Comparison of ENCODE assay signal across 21 mouse cellular contexts in genomic region chrX:7672739-7673138, GRCm38 (mm10). TPM values are rescaled to one million over a fixed set of nuclear protein-coding genes. Genes with fewer than 3 reads are reported as not detected.
DNase-seq lines count a peak whose midpoint lies in the region; ATAC-seq and TF ChIP-seq lines count a peak whose summit lies in the region.
"Had no signal": no experiment of that assay in that cellular context is flagged by ENCODE, and none has a peak within 500 bp of the region (broad histone marks: within the 10 kb centered on the region; RNA-seq: fewer than 3 reads in every experiment).

No protein-coding gene starts in this region.

- no peak for TF ChIP-seq CTCF in gastrocnemius, adult 2 months (IDR thresholded peaks at IDR 0.05)
- TF ChIP-seq CTCF in lung, embryonic 14.5 days (IDR thresholded peaks at IDR 0.05; ENCODE audit: low read depth): no peak
- no peak for TF ChIP-seq CTCF in lung, postnatal 0 days (IDR thresholded peaks at IDR 0.05)
- no peak for TF ChIP-seq CTCF in CH12.LX (conservative IDR thresholded peaks at IDR 0.05 in 1 of 2, IDR thresholded peaks at IDR 0.05 in 1 of 2; ENCODE audit: low read depth in 2 of 2, low read length in 2 of 2)

- no peaks in the 10 kb centered on the region for H3K27me3 ChIP-seq in lung, embryonic 14.5 days (ENCODE audit: insufficient read depth, low read length)
- no peaks in the 10 kb centered on the region for H3K27me3 ChIP-seq in lung, postnatal 0 days (replicated peaks; ENCODE audit: insufficient read depth, low read length)
- no peaks in the 10 kb centered on the region for H3K27me3 ChIP-seq in CH12.LX (replicated peaks)
- H3K27me3 ChIP-seq: forebrain, embryonic 12.5 days; neural tube, embryonic 13.5 days had no signal

- ATAC-seq in lung, embryonic 14.5 days (ENCODE audit: insufficient read depth): no peak
- no peak for ATAC-seq in lung, postnatal 0 days
- ATAC-seq: intestine, embryonic 16.5 days had no signal

- no peaks in the 10 kb centered on the region for H3K36me3 ChIP-seq in lung, embryonic 14.5 days (ENCODE audit: insufficient read depth)
- no peaks in the 10 kb centered on the region for H3K36me3 ChIP-seq in lung, postnatal 0 days (ENCODE audit: insufficient read depth, low read length)
- H3K36me3 ChIP-seq in CH12.LX (replicated peaks in 1 of 2; ENCODE audit: control insufficient read depth in 1 of 2, insufficient read depth in 1 of 2, low read length in 1 of 2): peaks cover 7 to 9% of the 10 kb centered on the region in 2 experiments
- H3K36me3 ChIP-seq: forebrain, embryonic 12.5 days; liver, embryonic 15.5 days; midbrain, embryonic 12.5 days; neural tube, embryonic 13.5 days had no signal

- peak overlapping the region; percentile 88 for H3K27ac ChIP-seq in gastrocnemius, adult 2 months
- no peak overlapping the region for H3K27ac ChIP-seq in lung, embryonic 14.5 days (ENCODE audit: low read depth)
- no peak overlapping the region for H3K27ac ChIP-seq in lung, postnatal 0 days (ENCODE audit: low read length)
- H3K27ac ChIP-seq in CH12.LX (ENCODE audit: insufficient read depth, low read depth): peak overlapping the region; percentile 95
- H3K27ac ChIP-seq: forebrain, embryonic 12.5 days; heart, adult 2 months; hindbrain, embryonic 14.5 days; layer of hippocampus, adult 2 months; liver, embryonic 15.5 days; midbrain, embryonic 12.5 days; neural tube, embryonic 13.5 days had no signal

- no peak overlapping the region for H3K4me3 ChIP-seq in gastrocnemius, adult 2 months
- no peak overlapping the region for H3K4me3 ChIP-seq in lung, embryonic 14.5 days (ENCODE audit: low read depth, low read length)
- no peak overlapping the region for H3K4me3 ChIP-seq in lung, postnatal 0 days (ENCODE audit: low read depth, low read length)
- peak overlapping the region in 2 of 3 experiments; percentile 10 to 72 for H3K4me3 ChIP-seq in CH12.LX (replicated peaks in 1 of 3; ENCODE audit: low read depth in 2 of 3, low read length in 2 of 3, poor library complexity in 1 of 3)
- H3K4me3 ChIP-seq: forebrain, embryonic 12.5 days; heart, adult 2 months; layer of hippocampus, adult 2 months; liver, embryonic 15.5 days; midbrain, embryonic 12.5 days; neural tube, embryonic 13.5 days had no signal

- H3K4me1 ChIP-seq in lung, embryonic 14.5 days (ENCODE audit: insufficient read depth): no peaks in the 10 kb centered on the region
- H3K4me1 ChIP-seq in lung, postnatal 0 days (ENCODE audit: insufficient read depth, low read depth, low read length): no peaks in the 10 kb centered on the region
- peaks cover 8 to 19% of the 10 kb centered on the region in 2 experiments; a peak in 3 of 4 replicates for H3K4me1 ChIP-seq in CH12.LX (ENCODE audit: control insufficient read depth in 1 of 2, insufficient read depth in 2 of 2)
- H3K4me1 ChIP-seq: forebrain, embryonic 12.5 days; midbrain, embryonic 12.5 days had no signal

- peaks cover 15% of the 10 kb centered on the region for H3K79me2 ChIP-seq in CH12.LX (replicated peaks; ENCODE audit: control insufficient read depth, extremely low read depth, insufficient read depth, poor library complexity, severe bottlenecking)

- no peak for TF ChIP-seq RAD21 in CH12.LX (IDR thresholded peaks at IDR 0.05; ENCODE audit: low read depth, low read length)

- peak; percentile 41; the same call in 1 of the 2 replicates for TF ChIP-seq POLR2A in CH12.LX (IDR thresholded peaks at IDR 0.05; ENCODE audit: low read depth, low read length)

- dilution Hi-C loops in CH12.LX (cut with MboI; ENCODE audit: extremely low pct_ligation_motif_present, extremely low pct_unique_long_range_greater_than_20kb, low sequenced_read_pairs): no loop called here

- H3K9ac ChIP-seq in lung, embryonic 14.5 days: no peak overlapping the region
- H3K9ac ChIP-seq in lung, postnatal 0 days (replicated peaks; ENCODE audit: low read depth): no peak overlapping the region
- peak overlapping the region; percentile 89; the same call in 1 of the 2 replicates for H3K9ac ChIP-seq in CH12.LX (ENCODE audit: insufficient read depth, low read depth)
- H3K9ac ChIP-seq: forebrain, embryonic 12.5 days; hindbrain, embryonic 14.5 days; liver, embryonic 15.5 days; midbrain, embryonic 12.5 days; neural tube, embryonic 13.5 days had no signal

- 33% methylated on average over 6 of the region's 6 CpGs for WGBS in lung, embryonic 14.5 days
- WGBS in lung, postnatal 0 days: 37% methylated on average over 6 of the region's 6 CpGs

- peak; percentile 38 for DNase-seq in gastrocnemius, adult 2 months
- no peak for DNase-seq in gastrocnemius, postnatal 36 days
- DNase-seq in lung, embryonic 14.5 days: no peak
- no peak for DNase-seq in lung, postnatal 0 days (ENCODE audit: low spot score)
- DNase-seq in CH12.LX (ENCODE audit: extremely low read depth): peak; percentile 68
- DNase-seq in kidney, postnatal 4 days: peak; percentile 28 to 55
- no peak for DNase-seq in right cerebral cortex, postnatal 14 days
- DNase-seq in cerebellum, postnatal 36 days: no peak
- DNase-seq: cerebellum, adult 8-10 months; gastrocnemius, postnatal 14 days; heart, adult 2 months; heart, postnatal 36 days; thymus, postnatal 25 days had no signal

- 0 out of 2 replicates have a peak overlapping the region, but pooled peaks have one; percentile 57 for H3K4me2 ChIP-seq in lung, embryonic 14.5 days
- no peak overlapping the region for H3K4me2 ChIP-seq in lung, postnatal 0 days (replicated peaks; ENCODE audit: low read depth, low read length)
- H3K4me2 ChIP-seq in CH12.LX (ENCODE audit: insufficient read depth, low read depth, poor library complexity, severe bottlenecking): peak overlapping the region; percentile 95
- H3K4me2 ChIP-seq: hindbrain, embryonic 14.5 days; midbrain, embryonic 12.5 days; neural tube, embryonic 13.5 days had no signal

- no peaks in the 10 kb centered on the region for H3K9me3 ChIP-seq in lung, embryonic 14.5 days (ENCODE audit: low read depth, low read length)
- no peaks in the 10 kb centered on the region for H3K9me3 ChIP-seq in lung, postnatal 0 days (ENCODE audit: low read length)
- H3K9me3 ChIP-seq in CH12.LX (replicated peaks; ENCODE audit: low read length): no peaks in the 10 kb centered on the region
- H3K9me3 ChIP-seq: liver, embryonic 15.5 days; midbrain, embryonic 12.5 days; neural tube, embryonic 13.5 days had no signal

- TF ChIP-seq EP300 in lung, postnatal 0 days (IDR thresholded peaks at IDR 0.05): no peak
- TF ChIP-seq EP300 in CH12.LX (IDR thresholded peaks at IDR 0.05; ENCODE audit: low read length): no peak

- intact Hi-C loops in gastrocnemius, adult 2 months (cut with DNase I): no loop called here
- intact Hi-C loops in gastrocnemius, postnatal 36 days (cut with DNase I): no loop called here

- in situ Hi-C loops in CH12.LX (cut with MboI; ENCODE audit: low pct_ligation_motif_present, low pct_unique_long_range_greater_than_20kb, low sequenced_read_pairs): no loop called here

TF ChIP-seq in CH12.LX, 34 proteins besides CTCF, POLR2A, EP300 and RAD21 (continues in another document):
- TF ChIP-seq JUN (IDR thresholded peaks at IDR 0.05; ENCODE audit: insufficient read depth, low read depth, low read length) (peak; percentile 28; the same call in 1 of the 2 replicates), RCOR1 (conservative IDR thresholded peaks at IDR 0.05; ENCODE audit: low read depth, low read length) (no peak), BHLHE40 (IDR thresholded peaks at IDR 0.05; ENCODE audit: low read depth, low read length) (peak; percentile 36; the same call in 1 of the 2 replicates), TCF12 (IDR thresholded peaks at IDR 0.05; ENCODE audit: low read depth, low read length) (peak; percentile 57; the same call in 1 of the 2 replicates), MAX (IDR thresholded peaks at IDR 0.05; ENCODE audit: low read length) (0 out of 2 replicates have a peak, but pooled peaks have one; percentile 32)

RNA-seq across cellular contexts. Expression of gene Plp2, which starts 1.5 kb away (rescaled TPM):
- 10 to 100 TPM; 23.8 to 42.7 TPM for total RNA-seq in gastrocnemius, adult 2 months (2021)
- 10 to 100 TPM; 28.0 to 43.2 TPM for total RNA-seq in gastrocnemius, postnatal 36 days (2021)
- 185 and 188 TPM in 2 replicates for polyA plus RNA-seq in lung, embryonic 14.5 days (2014; fragmentation: Nextera tagmentation; extraction: Ambion mirVana)
- polyA plus RNA-seq in lung, postnatal 0 days (2015; fragmentation: Nextera tagmentation; extraction: Ambion mirVana): 238 and 242 TPM in 2 replicates
- total RNA-seq in CH12.LX (2012; rRNA removed): 163 and 183 TPM in 2 replicates
- 144 and 173 TPM in 2 replicates for total RNA-seq in CH12.LX (2014; rRNA removed)
- 207 and 247 TPM in 2 replicates for polyA plus RNA-seq in CH12.LX (2012; ENCODE audit: insufficient read length, low read depth)

RNA-seq across cellular contexts. Expression of gene Magix, which starts 8.3 kb away (rescaled TPM):
- total RNA-seq in gastrocnemius, adult 2 months (2021): 10 to 100 TPM; 21.0 to 31.0 TPM
- total RNA-seq in gastrocnemius, postnatal 36 days (2021): 10 to 100 TPM; 18.8 to 20.6 TPM
- 0.12 and 0.13 TPM in 2 replicates for polyA plus RNA-seq in lung, embryonic 14.5 days (2014; fragmentation: Nextera tagmentation; extraction: Ambion mirVana)
- 3.5 and 3.7 TPM in 2 replicates for polyA plus RNA-seq in lung, postnatal 0 days (2015; fragmentation: Nextera tagmentation; extraction: Ambion mirVana)
- total RNA-seq in CH12.LX (2012; rRNA removed) (0.13 TPM in 1 of 2 replicates, not detected in the other), CH12.LX (2014; rRNA removed) (not detected in 2 replicates)
- polyA plus RNA-seq in CH12.LX (2012; ENCODE audit: insufficient read length, low read depth): not detected in 2 replicates
- total RNA-seq: common myeloid progenitor, adult 5-6 weeks had no signal
- polyA plus RNA-seq: hindbrain, embryonic 14.5 days had no signal

RNA-seq across cellular contexts. Expression of gene Prickle3, which starts 15.7 kb away (rescaled TPM):
- 10 to 100 TPM; 23.6 to 26.6 TPM for total RNA-seq in gastrocnemius, adult 2 months (2021)
- 10 to 100 TPM; 23.1 to 24.9 TPM for total RNA-seq in gastrocnemius, postnatal 36 days (2021)
- 8.3 and 8.6 TPM in 2 replicates for polyA plus RNA-seq in lung, embryonic 14.5 days (2014; fragmentation: Nextera tagmentation; extraction: Ambion mirVana)
- 6.5 and 6.9 TPM in 2 replicates for polyA plus RNA-seq in lung, postnatal 0 days (2015; fragmentation: Nextera tagmentation; extraction: Ambion mirVana)
- total RNA-seq in CH12.LX (2012; rRNA removed): 3.9 and 4.5 TPM in 2 replicates
- total RNA-seq in CH12.LX (2014; rRNA removed): 2.2 and 2.3 TPM in 2 replicates
- polyA plus RNA-seq in CH12.LX (2012; ENCODE audit: insufficient read length, low read depth): 12.5 and 13.7 TPM in 2 replicates

RNA-seq across cellular contexts. Expression of gene Gpkow, which starts 24.2 kb away (rescaled TPM):
- 10 to 100 TPM; 12.5 to 15.3 TPM for total RNA-seq in gastrocnemius, adult 2 months (2021)
- 10 to 100 TPM; 11.2 to 12.9 TPM for total RNA-seq in gastrocnemius, postnatal 36 days (2021)
- polyA plus RNA-seq in lung, embryonic 14.5 days (2014; fragmentation: Nextera tagmentation; extraction: Ambion mirVana): 46.6 and 46.9 TPM in 2 replicates
- polyA plus RNA-seq in lung, postnatal 0 days (2015; fragmentation: Nextera tagmentation; extraction: Ambion mirVana): 25.9 and 26.1 TPM in 2 replicates
- 14.6 and 16.8 TPM in 2 replicates for total RNA-seq in CH12.LX (2012; rRNA removed)
- total RNA-seq in CH12.LX (2014; rRNA removed): 6.6 and 9.3 TPM in 2 replicates
- 32.2 and 35.3 TPM in 2 replicates for polyA plus RNA-seq in CH12.LX (2012; ENCODE audit: insufficient read length, low read depth)

RNA-seq across cellular contexts. Expression of gene Syp, which starts 34.5 kb away (rescaled TPM):
- total RNA-seq in gastrocnemius, adult 2 months (2021): 1 to 10 TPM in 1 of 2 experiments, under 1 TPM in 1; 0.56 to 1.2 TPM
- 1 to 10 TPM; 1.1 TPM for total RNA-seq in gastrocnemius, postnatal 36 days (2021)
- polyA plus RNA-seq in lung, embryonic 14.5 days (2014; fragmentation: Nextera tagmentation; extraction: Ambion mirVana): 0.88 and 0.97 TPM in 2 replicates
- polyA plus RNA-seq in lung, postnatal 0 days (2015; fragmentation: Nextera tagmentation; extraction: Ambion mirVana): 1.5 and 1.6 TPM in 2 replicates
- total RNA-seq in CH12.LX (2012; rRNA removed) (0.80 and 1.2 TPM in 2 replicates), CH12.LX (2014; rRNA removed) (0.27 TPM in 2 replicates)
- 0.65 and 0.74 TPM in 2 replicates for polyA plus RNA-seq in CH12.LX (2012; ENCODE audit: insufficient read length, low read depth)
- total RNA-seq: common myeloid progenitor, adult 5-6 weeks had no signal

Comparison
In these comparisons a context has a peak if more than half of its experiments do, and no peak if none do; other contexts are left out.
1. DNase-seq: peak in gastrocnemius, adult 2 months (single experiment), CH12.LX (single experiment) and kidney, postnatal 4 days (2 of 2); none in gastrocnemius, postnatal 36 days (0 of 2), lung, embryonic 14.5 days (single experiment), lung, postnatal 0 days (single experiment), right cerebral cortex, postnatal 14 days (single experiment) and cerebellum, postnatal 36 days (0 of 2).
2. H3K27ac ChIP-seq: peak in gastrocnemius, adult 2 months (single experiment) and CH12.LX (single experiment); none in lung, embryonic 14.5 days (single experiment) and lung, postnatal 0 days (single experiment).
3. H3K4me3 ChIP-seq: peak in CH12.LX (2 of 3); none in gastrocnemius, adult 2 months (single experiment), lung, embryonic 14.5 days (single experiment) and lung, postnatal 0 days (single experiment).
4. RNA of gene Magix, which starts 8.3 kb away (total RNA-seq): 21.0 to 31.0 TPM in gastrocnemius, adult 2 months and 18.8 to 20.6 TPM in gastrocnemius, postnatal 36 days; 0.13 TPM in CH12.LX; every median in the first group is over 10 times any median in the second.
5. RNA of gene Prickle3, which starts 15.7 kb away (total RNA-seq): 23.6 to 26.6 TPM in gastrocnemius, adult 2 months and 23.1 to 24.9 TPM in gastrocnemius, postnatal 36 days; 2.2 to 4.5 TPM in CH12.LX; every median in the first group is over 4 times any median in the second.